ENCODE assay signal across 7 mouse cellular contexts in the genomic region with DNA sequence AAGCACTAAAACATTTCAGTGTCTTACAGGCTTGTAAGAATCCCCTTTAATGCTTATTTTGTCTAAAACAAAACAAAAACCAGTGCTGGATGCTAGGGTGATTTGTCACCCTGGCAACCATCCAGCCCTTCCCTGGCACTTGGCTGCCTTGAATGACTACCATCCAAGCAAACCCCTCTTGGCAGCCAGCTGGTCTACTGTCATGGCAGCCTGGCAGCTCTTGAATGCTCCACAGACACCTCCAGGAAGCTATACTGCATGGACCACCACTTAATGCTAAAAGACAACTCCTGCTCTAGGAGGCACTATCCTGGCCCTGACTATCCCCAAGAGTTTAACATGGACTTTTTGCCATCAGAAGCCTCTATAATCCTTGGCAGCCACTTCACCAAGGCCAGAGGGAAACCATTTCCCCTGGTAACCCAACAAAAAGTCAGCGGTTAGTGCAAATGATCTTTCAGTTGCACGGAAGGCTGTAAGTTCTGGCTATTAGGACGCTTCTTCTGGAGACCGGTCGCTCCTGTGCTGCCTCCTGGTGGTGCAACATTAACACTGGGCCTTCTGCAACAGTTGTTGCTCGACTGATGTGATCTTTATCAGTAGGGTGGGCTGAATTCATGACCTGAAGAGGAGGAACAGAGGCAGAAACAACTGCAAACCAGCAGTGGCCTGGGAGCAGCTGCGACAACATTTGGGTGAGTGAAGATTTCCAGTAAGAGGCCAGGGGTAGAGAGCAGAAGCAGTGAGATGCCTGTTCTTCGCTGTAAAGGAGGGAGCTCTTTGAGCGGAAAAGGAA. TPM values are rescaled to one million over a fixed set of nuclear protein-coding genes. Genes with fewer than 3 reads are reported as not detected.
DNase-seq lines count a peak whose midpoint lies in the region; ATAC-seq and TF ChIP-seq lines count a peak whose summit lies in the region.

No protein-coding gene starts in this region.

- peak; percentile 81 for TF ChIP-seq CTCF in gastrocnemius, adult 2 months (IDR thresholded peaks at IDR 0.05)

- H3K9me3 ChIP-seq in hindbrain, embryonic 16.5 days (ENCODE audit: control insufficient read depth, low read length): no peaks in the 10 kb centered on the region
- H3K9me3 ChIP-seq in megakaryocyte, embryonic 14.5 days: peaks cover 8% of the 10 kb centered on the region

- H3K36me3 ChIP-seq in hindbrain, embryonic 16.5 days (ENCODE audit: control insufficient read depth, insufficient read depth, low read length): no peaks in the 10 kb centered on the region
- H3K36me3 ChIP-seq in megakaryocyte, embryonic 14.5 days (replicated peaks; ENCODE audit: low read length): no peaks in the 10 kb centered on the region

- H3K27ac ChIP-seq in gastrocnemius, adult 2 months: peak overlapping the region; percentile 97
- peak overlapping the region; percentile 78 for H3K27ac ChIP-seq in hindbrain, embryonic 16.5 days (ENCODE audit: low read depth, low read length)

- H3K4me1 ChIP-seq in hindbrain, embryonic 16.5 days (ENCODE audit: control insufficient read depth, insufficient read depth, low read depth, low read length): peaks cover 25% of the 10 kb centered on the region
- peaks cover 39% of the 10 kb centered on the region for H3K4me1 ChIP-seq in megakaryocyte, embryonic 14.5 days

- peak overlapping the region; percentile 59 for H3K9ac ChIP-seq in hindbrain, embryonic 16.5 days (ENCODE audit: low read depth, low read length)

- peak overlapping the region; percentile 93 for H3K4me3 ChIP-seq in gastrocnemius, adult 2 months
- peak overlapping the region; percentile 66 for H3K4me3 ChIP-seq in hindbrain, embryonic 16.5 days (ENCODE audit: low read length)
- H3K4me3 ChIP-seq in megakaryocyte, embryonic 14.5 days (replicated peaks): peak overlapping the region; percentile 97

- H3K27me3 ChIP-seq in hindbrain, embryonic 16.5 days (replicated peaks; ENCODE audit: control insufficient read depth, insufficient read depth, low read length): no peaks in the 10 kb centered on the region
- no peaks in the 10 kb centered on the region for H3K27me3 ChIP-seq in megakaryocyte, embryonic 14.5 days (replicated peaks)

- intact Hi-C loops in gastrocnemius, adult 2 months (cut with DNase I): loop anchor here (5.0 kb wide), 1 partner anchor 134 kb away; the partner anchor contains the start of gene Dll3
- intact Hi-C loops in left cerebral cortex, postnatal 10 days (cut with DNase I): loop anchor here (1.0 kb wide), 1 partner anchor 118 kb away; the partner anchor contains the start of gene Psmc4

- whole genome bisulfite sequencing in hindbrain, embryonic 16.5 days: 11% methylated on average over 9 of the region's 9 CpGs

- DNase-seq in ZHBTc4 (ENCODE audit: low read depth, low spot score): peak; percentile 88
- DNase-seq in cerebellum, postnatal 10 days: peak; percentile 87 to 88
- peak; percentile 76 for DNase-seq in gastrocnemius, adult 2 months
- DNase-seq in left cerebral cortex, postnatal 10 days (ENCODE audit: extremely low spot score in 1 of 2, low spot score in 2 of 2): peak; percentile 63 to 82
- peak; percentile 74 for DNase-seq in right cerebral cortex, postnatal 14 days

- peak overlapping the region; percentile 88 for H3K4me2 ChIP-seq in hindbrain, embryonic 16.5 days (ENCODE audit: low read length)

- ATAC-seq in hindbrain, embryonic 16.5 days: peak; percentile 68

RNA-seq across cellular contexts. Expression of gene Fbl, which starts 1.0 kb away (rescaled TPM):
- total RNA-seq in gastrocnemius, adult 2 months (2021): 10 to 100 TPM; 21.2 to 28.9 TPM
- polyA plus RNA-seq in hindbrain, embryonic 16.5 days (2015; fragmentation: Nextera tagmentation; extraction: Ambion mirVana): 57.1 and 66.1 TPM in 2 replicates
- total RNA-seq in left cerebral cortex, postnatal 10 days (2021): 10 to 100 TPM; 69.4 to 74.5 TPM
- polyA plus RNA-seq in megakaryocyte, embryonic 14.5 days (2012; ENCODE audit: insufficient read depth, low replicate concordance): 156 and 233 TPM in 2 replicates

RNA-seq across cellular contexts. Expression of gene Dyrk1b, which starts 10.8 kb away (rescaled TPM):
- total RNA-seq in gastrocnemius, adult 2 months (2021): 10 to 100 TPM; 65.3 to 78.6 TPM
- polyA plus RNA-seq in hindbrain, embryonic 16.5 days (2015; fragmentation: Nextera tagmentation; extraction: Ambion mirVana): 8.1 and 9.9 TPM in 2 replicates
- total RNA-seq in left cerebral cortex, postnatal 10 days (2021): 10 to 100 TPM; 32.9 to 34.8 TPM
- polyA plus RNA-seq in megakaryocyte, embryonic 14.5 days (2012; ENCODE audit: insufficient read depth, low replicate concordance): 49.2 and 72.9 TPM in 2 replicates

RNA-seq across cellular contexts. Expression of gene 9530053A07Rik, which starts 39.3 kb away (rescaled TPM):
- not detected for total RNA-seq in gastrocnemius, adult 2 months (2021)
- polyA plus RNA-seq in hindbrain, embryonic 16.5 days (2015; fragmentation: Nextera tagmentation; extraction: Ambion mirVana): 0.10 and 0.13 TPM in 2 replicates
- total RNA-seq in left cerebral cortex, postnatal 10 days (2021): not detected
- polyA plus RNA-seq in megakaryocyte, embryonic 14.5 days (2012; ENCODE audit: insufficient read depth, low replicate concordance): not detected in 2 replicates

Comparison
In these comparisons a context has a peak if more than half of its experiments do, and no peak if none do; other contexts are left out.
1. Peak in every context shown above with its lines: DNase-seq, ATAC-seq, H3K4me3 ChIP-seq and H3K27ac ChIP-seq.